In genomic region chr8:46751151-46751550, GRCm38 (mm10) we compare ENCODE assay signal across 17 mouse cellular contexts. TPM values are rescaled to one million over a fixed set of nuclear protein-coding genes. Genes with fewer than 3 reads are reported as not detected.
DNase-seq lines count a peak whose midpoint lies in the region; ATAC-seq and TF ChIP-seq lines count a peak whose summit lies in the region.
"Had no signal": no experiment of that assay in that cellular context is flagged by ENCODE, and none has a peak within 500 bp of the region (broad histone marks: within the 10 kb centered on the region; RNA-seq: fewer than 3 reads in every experiment).

No protein-coding gene starts in this region.

- no peak for TF ChIP-seq CTCF in liver, adult 2 months (IDR thresholded peaks at IDR 0.05; ENCODE audit: low read depth, low read length)

- no peak for ATAC-seq in hindbrain, embryonic 13.5 days (ENCODE audit: low FRiP score)
- ATAC-seq in hindbrain, embryonic 16.5 days, result no peak
- ATAC-seq in embryonic facial prominence, embryonic 14.5 days (ENCODE audit: low read depth), result no peak
- 0 out of 2 replicates have a peak, but pooled peaks have one; percentile 28 for ATAC-seq in limb, embryonic 12.5 days (ENCODE audit: insufficient number of reproducible peaks, insufficient read depth, low FRiP score, low TSS enrichment, low read depth)
- ATAC-seq in cerebellum, adult (ENCODE audit: insufficient number of reproducible peaks, low FRiP score, low TSS enrichment), result no peak
- ATAC-seq: midbrain, embryonic 15.5 days had no signal

- no peaks in the 10 kb centered on the region for H3K36me3 ChIP-seq in hindbrain, embryonic 13.5 days
- H3K36me3 ChIP-seq in hindbrain, embryonic 16.5 days (ENCODE audit: control insufficient read depth, insufficient read depth, low read length), result no peaks in the 10 kb centered on the region
- peaks cover 5% of the 10 kb centered on the region for H3K36me3 ChIP-seq in liver, adult 2 months (ENCODE audit: control insufficient read depth, insufficient read depth, low read length)
- H3K36me3 ChIP-seq in embryonic facial prominence, embryonic 14.5 days (ENCODE audit: control insufficient read depth, insufficient read depth, low read length), result no peaks in the 10 kb centered on the region
- H3K36me3 ChIP-seq in limb, embryonic 12.5 days, result no peaks in the 10 kb centered on the region
- H3K36me3 ChIP-seq: embryonic facial prominence, embryonic 12.5 days; heart, embryonic 15.5 days; midbrain, embryonic 15.5 days had no signal

- H3K27ac ChIP-seq in hindbrain, embryonic 13.5 days, result 0 out of 2 replicates have a peak overlapping the region, but pooled peaks have one; percentile 14
- no peak overlapping the region for H3K27ac ChIP-seq in hindbrain, embryonic 16.5 days (ENCODE audit: low read depth, low read length)
- H3K27ac ChIP-seq in liver, adult 2 months (replicated peaks; ENCODE audit: insufficient read depth, low read depth, low read length), result peak overlapping the region; percentile 53; the same call in 1 of the 2 replicates
- H3K27ac ChIP-seq in embryonic facial prominence, embryonic 14.5 days (replicated peaks; ENCODE audit: low read depth, low read length), result 0 out of 2 replicates have a peak overlapping the region, but pooled peaks have one; percentile 34
- peak overlapping the region; percentile 85 for H3K27ac ChIP-seq in limb, embryonic 12.5 days
- H3K27ac ChIP-seq: heart, embryonic 15.5 days; layer of hippocampus, adult 2 months; liver, embryonic 14.5 days; midbrain, embryonic 15.5 days had no signal

- DNase-seq in liver, adult 2 months (ENCODE audit: extremely low read depth, low read depth, low spot score), result no peak
- DNase-seq in liver, result no peak
- no peak for DNase-seq in embryonic facial prominence, embryonic 14.5 days (ENCODE audit: low spot score)
- DNase-seq in cerebellum, postnatal 10 days, result no peak
- DNase-seq: cerebellum, postnatal 36 days; gastrocnemius, postnatal 36 days; right cerebral cortex, postnatal 4 days; thymus, adult 2 months had no signal

- TF ChIP-seq POLR2A in liver, adult 2 months (IDR thresholded peaks at IDR 0.05; ENCODE audit: extremely low read depth, insufficient read depth, low read length), result no peak

- no peak overlapping the region for H3K4me2 ChIP-seq in hindbrain, embryonic 13.5 days
- no peak overlapping the region for H3K4me2 ChIP-seq in hindbrain, embryonic 16.5 days (ENCODE audit: low read length)
- H3K4me2 ChIP-seq in embryonic facial prominence, embryonic 14.5 days (ENCODE audit: low read depth, low read length), result no peak overlapping the region
- H3K4me2 ChIP-seq in limb, embryonic 12.5 days, result peak overlapping the region; percentile 16; the same call in 1 of the 2 replicates
- H3K4me2 ChIP-seq: embryonic facial prominence, embryonic 12.5 days; heart, embryonic 15.5 days; midbrain, embryonic 15.5 days had no signal

- peaks cover 61% of the 10 kb centered on the region for H3K79me2 ChIP-seq in liver, adult 2 months (ENCODE audit: control insufficient read depth, insufficient read depth, low read length)

- 66% methylated on average over 4 of the region's 4 CpGs for WGBS in hindbrain, embryonic 13.5 days
- 64% methylated on average over 4 of the region's 4 CpGs for WGBS in hindbrain, embryonic 16.5 days
- WGBS in liver, adult 2 months, result 73% methylated on average over 4 of the region's 4 CpGs
- WGBS in embryonic facial prominence, embryonic 14.5 days, result 53% methylated on average over 4 of the region's 4 CpGs
- 17% methylated on average over 4 of the region's 4 CpGs for WGBS in limb, embryonic 12.5 days

- no peaks in the 10 kb centered on the region for H3K9me3 ChIP-seq in hindbrain, embryonic 13.5 days
- H3K9me3 ChIP-seq in hindbrain, embryonic 16.5 days (ENCODE audit: control insufficient read depth, low read length), result no peaks in the 10 kb centered on the region
- H3K9me3 ChIP-seq in embryonic facial prominence, embryonic 14.5 days (ENCODE audit: control insufficient read depth, low read length), result no peaks in the 10 kb centered on the region
- H3K9me3 ChIP-seq in limb, embryonic 12.5 days, result no peaks in the 10 kb centered on the region
- H3K9me3 ChIP-seq: embryonic facial prominence, embryonic 12.5 days; heart, embryonic 15.5 days; midbrain, embryonic 15.5 days had no signal

- no peaks in the 10 kb centered on the region for H3K27me3 ChIP-seq in hindbrain, embryonic 13.5 days
- H3K27me3 ChIP-seq in hindbrain, embryonic 16.5 days (replicated peaks; ENCODE audit: control insufficient read depth, insufficient read depth, low read length), result no peaks in the 10 kb centered on the region
- no peaks in the 10 kb centered on the region for H3K27me3 ChIP-seq in liver, adult 2 months (ENCODE audit: control insufficient read depth, insufficient read depth, low read length)
- no peaks in the 10 kb centered on the region for H3K27me3 ChIP-seq in embryonic facial prominence, embryonic 14.5 days (replicated peaks; ENCODE audit: control insufficient read depth, insufficient read depth, low read length)
- H3K27me3 ChIP-seq in limb, embryonic 12.5 days, result no peaks in the 10 kb centered on the region
- H3K27me3 ChIP-seq: embryonic facial prominence, embryonic 12.5 days; heart, embryonic 15.5 days; midbrain, embryonic 15.5 days had no signal

- no peak overlapping the region for H3K4me3 ChIP-seq in hindbrain, embryonic 13.5 days
- H3K4me3 ChIP-seq in hindbrain, embryonic 16.5 days (ENCODE audit: low read length), result no peak overlapping the region
- H3K4me3 ChIP-seq in liver, adult 2 months (ENCODE audit: insufficient read depth, low read depth, low read length), result no peak overlapping the region
- no peak overlapping the region for H3K4me3 ChIP-seq in embryonic facial prominence, embryonic 14.5 days (ENCODE audit: low read depth, low read length)
- no peak overlapping the region for H3K4me3 ChIP-seq in limb, embryonic 12.5 days (replicated peaks)
- H3K4me3 ChIP-seq: embryonic facial prominence, embryonic 12.5 days; heart, embryonic 15.5 days; layer of hippocampus, adult 2 months; midbrain, embryonic 15.5 days had no signal

- peaks cover 22% of the 10 kb centered on the region for H3K4me1 ChIP-seq in hindbrain, embryonic 13.5 days (replicated peaks)
- no peaks in the 10 kb centered on the region for H3K4me1 ChIP-seq in hindbrain, embryonic 16.5 days (ENCODE audit: control insufficient read depth, insufficient read depth, low read depth, low read length)
- peaks cover 26% of the 10 kb centered on the region for H3K4me1 ChIP-seq in liver, adult 2 months (ENCODE audit: control insufficient read depth, insufficient read depth, low read length)
- peaks cover 15% of the 10 kb centered on the region; the same call in 1 of the 2 replicates for H3K4me1 ChIP-seq in embryonic facial prominence, embryonic 14.5 days (ENCODE audit: control insufficient read depth, insufficient read depth, low read length)
- peaks cover 44% of the 10 kb centered on the region for H3K4me1 ChIP-seq in limb, embryonic 12.5 days (replicated peaks)
- H3K4me1 ChIP-seq: midbrain, embryonic 15.5 days had no signal

- no peak overlapping the region for H3K9ac ChIP-seq in hindbrain, embryonic 13.5 days
- H3K9ac ChIP-seq in hindbrain, embryonic 16.5 days (ENCODE audit: low read depth, low read length), result no peak overlapping the region
- H3K9ac ChIP-seq in liver, adult 2 months (ENCODE audit: low read depth, low read length), result no peak overlapping the region
- H3K9ac ChIP-seq in embryonic facial prominence, embryonic 14.5 days (ENCODE audit: low read depth, low read length), result no peak overlapping the region
- no peak overlapping the region for H3K9ac ChIP-seq in limb, embryonic 12.5 days (replicated peaks)
- H3K9ac ChIP-seq: embryonic facial prominence, embryonic 12.5 days; heart, embryonic 15.5 days; liver, embryonic 14.5 days; midbrain, embryonic 15.5 days had no signal

RNA-seq across cellular contexts. Expression of gene Irf2, which starts 11.6 kb away (rescaled TPM):
- 9.3 and 11.6 TPM in 2 replicates for polyA plus RNA-seq in hindbrain, embryonic 13.5 days (2015; fragmentation: Nextera tagmentation; extraction: Ambion mirVana)
- polyA plus RNA-seq in hindbrain, embryonic 16.5 days (2015; fragmentation: Nextera tagmentation; extraction: Ambion mirVana), result 11.1 TPM in 2 replicates
- 23.4 and 27.3 TPM in 2 replicates for total RNA-seq in liver, adult 2 months (2014; rRNA removed)
- polyA plus RNA-seq in liver, adult 2 months (2012; rRNA removed), result 12.2 and 13.7 TPM in 2 replicates
- polyA plus RNA-seq in embryonic facial prominence, embryonic 14.5 days (2014; fragmentation: Nextera tagmentation; extraction: Ambion mirVana), result 15.3 and 15.8 TPM in 2 replicates
- 13.3 and 13.6 TPM in 2 replicates for polyA plus RNA-seq in limb, embryonic 12.5 days (2016; fragmentation: Nextera tagmentation; extraction: Ambion mirVana)
